Mouse (Mus musculus) liver, embryonic 15.5 days (tissue): ENCODE results near the gene Olfr478. TPM values are rescaled to one million over a fixed set of nuclear protein-coding genes. Genes with fewer than 3 reads are reported as not detected.
"Not testable (repeated sequence)": the region's sequence is repeated elsewhere in the genome, so short reads cannot be mapped to it uniquely, and the experiment has no call there.

Experiments used
- ATAC-seq: fragments of 200-750 bp; cut with Nextera tagmentation; 2 replicates; pipeline ENCODE4 v1.8.0; 2017; ENCODE audit warnings: moderate number of reproducible peaks, mild to moderate bottlenecking, moderate library complexity; ENCODE audit not compliant: insufficient read depth
- H3K27ac ChIP-seq: fragments of 300-500 bp; sonication (generic); replicated peaks from 2 replicates; pipeline ENCODE4 v1.5.1; 2015; ENCODE audit warnings: mild to moderate bottlenecking, inconsistent platforms
- H3K27me3 ChIP-seq: fragments of 300-500 bp; sonication (generic); 2 replicates; pipeline ENCODE4 v1.6.1; 2015; ENCODE audit warnings: mild to moderate bottlenecking, inconsistent platforms
- H3K36me3 ChIP-seq: fragments of 300-500 bp; sonication (generic); replicated peaks from 2 replicates; pipeline ENCODE4 v1.6.1; 2015; ENCODE audit warnings: moderate library complexity, mild to moderate bottlenecking, inconsistent platforms
- H3K4me1 ChIP-seq: fragments of 300-500 bp; sonication (generic); replicated peaks from 2 replicates; pipeline ENCODE4 v1.6.1; 2015; ENCODE audit warnings: inconsistent platforms
- H3K4me2 ChIP-seq: fragments of 300-500 bp; sonication (generic); 2 replicates; pipeline ENCODE4 v1.6.1; 2015; ENCODE audit warnings: moderate library complexity, mild to moderate bottlenecking, inconsistent platforms
- H3K4me3 ChIP-seq: fragments of 300-500 bp; sonication (generic); replicated peaks from 2 replicates; pipeline ENCODE4 v1.5.1; 2015; ENCODE audit warnings: mild to moderate bottlenecking, inconsistent platforms
- H3K9ac ChIP-seq: fragments of 300-500 bp; sonication (generic); 2 replicates; pipeline ENCODE4 v1.6.1; 2015; ENCODE audit warnings: moderate library complexity, mild to moderate bottlenecking, inconsistent platforms
- H3K9me3 ChIP-seq: fragments of 300-500 bp; sonication (generic); replicated peaks from 2 replicates; pipeline ENCODE4 v1.6.1; 2016; ENCODE audit warnings: inconsistent platforms
- WGBS: fragments of 180-500 bp; shearing (Covaris S2); methylation state at CpG from one replicate; pipeline ENCODE4 v1.1.7; 2015; ENCODE audit warnings: mixed read lengths; ENCODE audit not compliant: insufficient replicate concordance; 5-methylcytosine and 5-hydroxymethylcytosine counted together
- polyA plus RNA-seq: library from polyadenylated mRNA; unstranded; fragments of >200 nt; fragmentation: Nextera tagmentation; extraction: Ambion mirVana; gene quantifications from 2 replicates; pipeline ENCODE4 v1.2.1, GENCODE M21; 2015

Gene Olfr478
- polyA plus RNA-seq: not detected in 2 replicates

- H3K4me3 ChIP-seq: no peak within 1 kb of the TSS
- H3K9ac ChIP-seq: no peak within 1 kb of the TSS
- no peaks in the 10 kb centered on the region for H3K27me3 ChIP-seq
- no peak for ATAC-seq
- no peak within 1 kb of the TSS for H3K4me2 ChIP-seq
- 53% methylated on average over 3 of the region's 3 CpGs for WGBS
- no peaks in the 10 kb centered on the region for H3K4me1 ChIP-seq
- no peaks in the 10 kb centered on the region for H3K36me3 ChIP-seq
- no peaks in the 10 kb centered on the region for H3K9me3 ChIP-seq
- no peak within 1 kb of the TSS for H3K27ac ChIP-seq
Measured at GRCm38 (mm10) chr7:108033889-108034288, at the start of gene Olfr478. Gene Olfr478, minus strand, starts transcription at chr7:108033989.

GRCm38 (mm10) chr7:108079555-108079954, 45.8 kb upstream of the Olfr478 start, which contains the start of gene Olfr481:
Gene Olfr481, plus strand, starts transcription at chr7:108079855.
- H3K4me1 ChIP-seq: no peaks in the 10 kb centered on the region
- H3K4me3 ChIP-seq: no peak within 1 kb of the TSS
- H3K4me2 ChIP-seq: no peak within 1 kb of the TSS
- no peak within 1 kb of the TSS for H3K27ac ChIP-seq
- H3K27me3 ChIP-seq: no peaks in the 10 kb centered on the region
- no peak within 1 kb of the TSS for H3K9ac ChIP-seq
- H3K9me3 ChIP-seq: no peaks in the 10 kb centered on the region
- H3K36me3 ChIP-seq: no peaks in the 10 kb centered on the region
- no peak for ATAC-seq

DNA sequence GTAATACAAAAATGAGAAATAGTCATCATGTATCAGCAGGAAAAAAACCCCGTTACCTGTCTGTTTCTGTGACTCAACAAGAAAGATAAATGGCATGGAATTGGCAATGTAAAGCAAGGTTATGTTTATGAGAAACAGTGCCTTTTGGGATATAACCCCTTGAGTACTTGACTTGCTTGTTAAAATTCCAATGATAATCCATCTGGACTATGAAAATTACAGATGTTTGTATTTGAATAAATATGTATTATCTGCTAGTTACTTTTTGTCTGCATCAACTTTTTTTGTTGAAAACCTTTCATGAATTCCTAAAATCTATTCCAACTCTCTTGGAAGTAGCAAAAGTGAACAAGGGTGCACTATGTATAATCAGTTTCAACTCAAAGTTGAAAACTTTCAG, 33.5 kb upstream of the Olfr478 start, which contains the start of gene Olfr480:
TSS of gene Olfr480 (minus strand) at position 101 of the 400 bp plus-strand sequence.
- ATAC-seq: no peak
- no peaks in the 10 kb centered on the region for H3K27me3 ChIP-seq
- 59% methylated on average over 1 of the region's 1 CpGs for WGBS

DNA sequence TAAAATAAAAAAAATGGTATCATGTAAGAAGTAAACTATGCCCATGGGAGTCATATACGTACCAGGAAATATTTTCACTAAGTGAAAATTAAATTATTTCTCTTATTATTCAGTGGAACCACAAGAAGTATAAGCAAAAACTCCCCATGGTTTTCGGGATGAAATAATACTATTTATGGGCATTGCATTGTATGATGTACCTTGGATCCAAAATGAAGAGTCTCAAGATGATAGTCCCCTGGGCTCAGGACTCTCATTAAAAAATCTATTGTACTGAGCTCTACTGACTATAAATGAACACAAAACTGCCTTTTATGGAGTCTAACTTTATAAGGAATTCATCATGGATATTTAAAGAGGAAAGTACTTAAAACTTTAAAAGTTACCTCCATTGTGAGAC, 16.6 kb upstream of the Olfr478 start, which contains the start of gene Olfr479:
TSS of gene Olfr479 (plus strand) at position 301 of the 400 bp plus-strand sequence.
- H3K36me3 ChIP-seq: no peaks in the 10 kb centered on the region
- H3K27ac ChIP-seq: no peak within 1 kb of the TSS
- ATAC-seq: no peak
- no peak within 1 kb of the TSS for H3K4me2 ChIP-seq
- H3K9me3 ChIP-seq: no peaks in the 10 kb centered on the region
- H3K4me3 ChIP-seq: no peak within 1 kb of the TSS
- WGBS: 57% methylated on average over 2 of the region's 2 CpGs
- no peaks in the 10 kb centered on the region for H3K27me3 ChIP-seq
- H3K4me1 ChIP-seq: no peaks in the 10 kb centered on the region
- no peak within 1 kb of the TSS for H3K9ac ChIP-seq

More for the DNA sequence above, 33.5 kb upstream of the Olfr478 start, which contains the start of gene Olfr480:
- Histone ChIP-seq H3K9ac (no peak within 1 kb of the TSS), H3K9me3 (0 out of 2 replicates have a peak, but pooled peaks cover 3% of the 10 kb centered on the region), H3K4me3 (no peak within 1 kb of the TSS), H3K4me1 (no peaks in the 10 kb centered on the region), H3K27ac (no peak within 1 kb of the TSS), H3K4me2 (no peak within 1 kb of the TSS), H3K36me3 (no peaks in the 10 kb centered on the region)

GRCm38 (mm10) chr7:108014256-108014655, 19.5 kb downstream of the Olfr478 start:
- H3K9ac ChIP-seq, H3K27ac ChIP-seq, H3K9me3 ChIP-seq, H3K36me3 ChIP-seq, H3K4me2 ChIP-seq, H3K27me3 ChIP-seq, H3K4me1 ChIP-seq, H3K4me3 ChIP-seq, ATAC-seq: not testable (repeated sequence)

GRCm38 (mm10) chr7:107986393-107986792, 47.4 kb downstream of the Olfr478 start, which contains the start of gene Olfr477:
Gene Olfr477, plus strand, starts transcription at chr7:107986693.
- H3K9me3 ChIP-seq: no peaks in the 10 kb centered on the region
- H3K9ac ChIP-seq: no peak within 1 kb of the TSS
- H3K27me3 ChIP-seq: no peaks in the 10 kb centered on the region
- H3K4me2 ChIP-seq: no peak within 1 kb of the TSS
- no peaks in the 10 kb centered on the region for H3K4me1 ChIP-seq
- H3K4me3 ChIP-seq: no peak within 1 kb of the TSS
- no peak within 1 kb of the TSS for H3K27ac ChIP-seq
- no peaks in the 10 kb centered on the region for H3K36me3 ChIP-seq
- no peak for ATAC-seq
- 48% methylated on average over 2 of the region's 2 CpGs for WGBS

Other genes with a start within 250 kb of the Olfr478 start
- not detected in 2 replicates for gene Ovch2, start 232.8 kb downstream of the Olfr478 start, polyA plus RNA-seq
- not detected in 2 replicates for gene Olfr467, start 221.7 kb downstream of the Olfr478 start, polyA plus RNA-seq
- gene Olfr469, start 208.4 kb downstream of the Olfr478 start, polyA plus RNA-seq: not detected in 2 replicates
- not detected in 2 replicates for gene Olfr470, start 186.5 kb downstream of the Olfr478 start, polyA plus RNA-seq
- not detected in 2 replicates for gene Olfr472, start 136.1 kb downstream of the Olfr478 start, polyA plus RNA-seq
- not detected in 2 replicates for gene Olfr473, start 103.5 kb downstream of the Olfr478 start, polyA plus RNA-seq
- gene Olfr474, start 79.3 kb downstream of the Olfr478 start, polyA plus RNA-seq: not detected in 2 replicates
- not detected in 2 replicates for gene Olfr476, start 69.2 kb downstream of the Olfr478 start, polyA plus RNA-seq
- gene Olfr477, start 47.3 kb downstream of the Olfr478 start, polyA plus RNA-seq: not detected in 2 replicates
- not detected in 2 replicates for gene Olfr479, start 16.7 kb upstream of the Olfr478 start, polyA plus RNA-seq
- not detected in 2 replicates for gene Olfr480, start 33.4 kb upstream of the Olfr478 start, polyA plus RNA-seq
- gene Olfr481, start 45.9 kb upstream of the Olfr478 start, polyA plus RNA-seq: not detected in 2 replicates
- 0.09 TPM in 1 of 2 replicates, not detected in the other for gene Olfr482, start 63.6 kb upstream of the Olfr478 start, polyA plus RNA-seq
- not detected in 2 replicates for gene Olfr483, start 66.9 kb upstream of the Olfr478 start, polyA plus RNA-seq
- gene Olfr484, start 93.5 kb upstream of the Olfr478 start, polyA plus RNA-seq: not detected in 2 replicates
- not detected in 2 replicates for gene Olfr485, start 125.9 kb upstream of the Olfr478 start, polyA plus RNA-seq
- not detected in 2 replicates for gene Olfr486, start 138.8 kb upstream of the Olfr478 start, polyA plus RNA-seq
- gene Olfr487, start 180.6 kb upstream of the Olfr478 start, polyA plus RNA-seq: not detected in 2 replicates
- not detected in 2 replicates for gene Olfr488, start 224.4 kb upstream of the Olfr478 start, polyA plus RNA-seq